Mouse (Mus musculus) retina, adult 2 months (tissue): ENCODE measurements around the gene Fndc3b.
"Not testable (repeated sequence)": the region's sequence is repeated elsewhere in the genome, so short reads cannot be mapped to it uniquely, and the experiment has no call there.

Experiments used
- DNase-seq: peaks from one replicate; pipeline ENCODE4 v3.0.0-alpha.2; 2012; ENCODE audit warnings: low read depth, low spot score

Fndc3b gene

DNA sequence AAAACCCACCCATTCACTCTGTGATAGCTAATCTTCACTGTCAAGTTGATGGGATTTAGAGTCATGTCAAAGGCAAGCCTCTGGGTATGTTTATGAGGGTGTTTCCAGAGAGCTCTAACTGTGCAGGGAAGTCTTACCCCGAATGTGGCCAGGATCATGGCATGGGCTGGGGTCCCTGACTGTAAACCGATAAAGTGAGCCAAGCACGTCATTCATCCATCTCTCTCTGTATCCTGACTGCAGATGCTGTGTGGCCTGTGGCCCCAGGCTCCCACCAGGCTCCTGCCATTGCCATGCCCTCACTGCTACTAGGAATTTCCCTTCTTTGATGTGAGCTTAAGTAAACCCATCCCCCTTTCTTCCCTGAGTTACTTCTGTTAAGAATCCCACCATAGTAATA is 297.5 kb downstream of the Fndc3b start:
- DNase-seq, result no peak

DNA sequence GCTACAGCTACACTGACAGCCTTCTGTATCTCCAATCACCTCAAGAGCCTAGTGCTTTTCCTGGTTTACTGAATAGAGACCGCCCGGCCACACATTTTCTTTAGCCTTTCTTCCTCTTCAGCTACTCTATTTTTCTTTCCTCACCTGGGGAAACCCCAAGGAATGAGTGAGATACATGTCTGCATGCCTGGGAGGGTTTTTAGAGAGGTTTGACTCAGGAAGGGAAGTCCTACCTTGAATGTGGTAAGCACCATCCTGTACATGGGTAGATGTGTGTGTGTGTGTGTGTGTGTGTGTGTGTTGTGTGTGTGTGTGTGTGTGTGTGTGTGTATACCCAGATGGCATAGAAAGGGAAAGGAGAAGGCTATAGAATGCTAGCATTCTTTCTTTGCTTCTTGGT is 299.8 kb downstream of the Fndc3b start:
- DNase-seq, result no peak

DNA sequence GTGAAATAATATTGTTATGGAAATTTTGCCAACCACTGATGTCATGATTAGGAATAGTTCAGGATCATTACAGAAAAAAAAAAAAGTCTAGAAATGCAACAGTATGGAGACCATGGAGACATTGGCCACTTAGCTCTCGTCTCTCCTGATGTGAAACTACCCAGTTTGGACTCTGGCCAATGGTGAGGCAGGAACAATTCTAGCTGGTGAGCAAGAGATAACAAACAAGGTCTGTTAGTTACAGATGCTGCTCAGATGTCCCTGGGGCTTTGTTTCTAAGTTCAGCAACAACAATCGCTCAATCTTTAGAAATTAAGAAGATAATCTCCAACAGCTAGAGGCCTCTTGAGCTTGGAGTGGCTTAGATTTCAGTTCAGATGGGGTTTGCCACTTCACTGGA is 302.5 kb downstream of the Fndc3b start:
- DNase-seq, result no peak

DNA sequence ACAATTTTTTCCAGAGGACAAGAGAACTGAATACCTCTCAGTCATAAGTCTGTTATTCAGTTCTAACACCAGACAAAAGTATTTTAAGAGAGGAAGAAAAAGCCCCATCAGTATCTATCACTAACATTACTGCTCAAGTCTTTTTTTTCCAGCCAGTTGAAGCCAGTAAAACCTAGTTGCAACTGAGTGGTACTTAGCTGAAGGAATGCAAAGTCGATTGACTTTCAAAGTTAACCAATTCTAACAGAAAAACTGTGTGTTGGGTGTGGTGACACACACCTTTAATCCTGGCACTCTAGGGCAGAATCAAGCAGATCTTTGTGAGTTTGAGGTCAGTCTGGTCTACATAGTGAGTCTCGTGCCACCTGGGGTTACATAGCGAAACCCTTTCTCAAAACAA is 304.7 kb downstream of the Fndc3b start:
- no peak for DNase-seq

DNA sequence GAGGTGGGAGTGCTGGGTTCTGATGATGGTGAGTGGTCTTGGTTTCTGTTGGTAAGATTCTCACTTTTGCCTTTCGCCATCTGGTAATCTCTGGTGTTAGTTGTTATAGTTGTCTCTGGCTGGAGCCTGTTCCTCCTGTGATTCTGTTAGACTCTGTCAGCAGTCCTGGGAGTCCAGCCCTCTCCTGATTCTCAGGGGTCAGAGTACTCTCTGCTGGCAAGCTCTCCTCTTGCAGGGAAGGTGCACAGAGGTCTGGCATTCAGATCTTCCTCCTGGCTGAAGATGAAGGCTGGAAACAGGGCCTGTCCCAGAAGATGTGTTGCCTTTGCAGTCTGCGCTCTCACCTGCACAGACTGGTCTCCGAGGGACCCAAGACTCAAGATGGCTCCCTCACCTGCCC is 310.1 kb downstream of the Fndc3b start:
- not testable (repeated sequence) for DNase-seq

DNA sequence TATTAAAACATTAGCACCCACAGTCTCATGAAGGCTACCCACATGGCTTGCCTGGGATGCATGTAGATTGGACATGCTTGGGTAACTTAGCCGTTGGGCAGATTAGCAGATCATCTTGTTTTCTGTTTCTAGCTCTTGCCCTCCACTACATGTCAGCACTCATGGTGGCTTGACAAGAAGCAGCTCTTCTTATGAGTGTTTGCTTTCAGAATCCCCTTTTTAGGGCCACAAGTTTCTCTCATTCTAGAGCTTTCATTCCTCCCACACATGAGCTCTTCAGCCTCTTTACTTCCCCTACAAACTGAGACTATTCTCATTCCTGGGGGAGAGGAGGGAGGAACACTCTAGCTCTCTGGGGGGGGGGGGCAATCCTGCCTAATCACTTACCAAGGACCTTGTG is 321.2 kb downstream of the Fndc3b start:
- DNase-seq, result no peak

DNA sequence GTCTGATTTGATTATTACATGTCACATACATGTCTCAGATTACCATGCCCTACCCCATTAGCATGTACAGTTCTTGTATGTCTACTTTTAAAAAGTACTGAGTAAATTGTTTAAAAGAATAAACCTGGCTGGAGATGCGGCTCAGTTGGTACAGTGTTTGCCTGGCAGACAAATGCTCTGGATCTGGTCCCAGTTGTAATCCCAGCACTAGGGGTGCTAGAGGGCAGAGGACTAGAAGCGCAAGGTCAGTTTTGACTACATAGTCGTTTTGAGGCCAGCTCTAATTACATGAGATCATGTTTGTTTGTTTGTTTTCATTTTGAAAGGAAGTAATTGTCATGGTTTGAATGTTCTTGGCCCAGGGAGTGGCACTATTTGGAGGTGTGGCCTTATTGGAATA is 326.3 kb downstream of the Fndc3b start:
- DNase-seq, result no peak

DNA sequence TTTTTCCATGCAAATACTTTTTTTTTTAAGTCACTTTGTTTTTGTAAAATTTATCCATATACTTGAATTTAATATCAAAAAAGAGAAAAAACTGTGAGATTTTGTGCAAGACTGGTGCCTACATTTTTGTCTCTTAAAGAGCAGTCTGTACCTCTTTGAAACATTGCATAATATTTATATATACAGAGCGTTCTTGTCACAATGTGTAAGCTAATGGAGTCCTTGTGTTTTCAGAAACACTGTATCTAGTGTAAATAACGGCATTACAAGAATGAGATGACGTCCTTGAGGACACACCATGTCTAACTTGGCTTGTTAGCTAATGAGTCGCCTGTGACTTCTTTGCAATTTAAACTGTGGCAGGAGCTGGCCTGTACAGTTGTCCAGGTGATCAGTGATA is 333.2 kb downstream of the Fndc3b start:
- no peak for DNase-seq

DNA sequence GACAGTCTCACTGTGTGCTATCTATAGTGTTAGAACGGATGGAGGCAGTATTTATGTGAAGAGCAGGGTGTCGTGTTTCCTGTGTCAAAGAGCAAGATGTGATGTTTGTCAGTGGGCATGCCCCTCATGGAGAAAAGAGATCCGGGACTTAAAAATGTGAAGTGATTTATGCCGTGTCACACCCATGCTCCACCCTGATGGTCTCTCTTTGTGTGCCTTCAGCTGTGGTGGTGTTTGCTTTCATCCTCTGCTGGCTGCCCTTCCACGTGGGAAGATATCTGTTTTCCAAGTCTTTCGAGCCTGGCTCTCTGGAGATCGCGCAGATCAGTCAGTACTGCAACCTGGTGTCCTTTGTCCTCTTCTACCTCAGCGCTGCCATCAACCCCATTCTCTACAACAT is 336.7 kb downstream of the Fndc3b start:
- DNase-seq, result no peak

DNA sequence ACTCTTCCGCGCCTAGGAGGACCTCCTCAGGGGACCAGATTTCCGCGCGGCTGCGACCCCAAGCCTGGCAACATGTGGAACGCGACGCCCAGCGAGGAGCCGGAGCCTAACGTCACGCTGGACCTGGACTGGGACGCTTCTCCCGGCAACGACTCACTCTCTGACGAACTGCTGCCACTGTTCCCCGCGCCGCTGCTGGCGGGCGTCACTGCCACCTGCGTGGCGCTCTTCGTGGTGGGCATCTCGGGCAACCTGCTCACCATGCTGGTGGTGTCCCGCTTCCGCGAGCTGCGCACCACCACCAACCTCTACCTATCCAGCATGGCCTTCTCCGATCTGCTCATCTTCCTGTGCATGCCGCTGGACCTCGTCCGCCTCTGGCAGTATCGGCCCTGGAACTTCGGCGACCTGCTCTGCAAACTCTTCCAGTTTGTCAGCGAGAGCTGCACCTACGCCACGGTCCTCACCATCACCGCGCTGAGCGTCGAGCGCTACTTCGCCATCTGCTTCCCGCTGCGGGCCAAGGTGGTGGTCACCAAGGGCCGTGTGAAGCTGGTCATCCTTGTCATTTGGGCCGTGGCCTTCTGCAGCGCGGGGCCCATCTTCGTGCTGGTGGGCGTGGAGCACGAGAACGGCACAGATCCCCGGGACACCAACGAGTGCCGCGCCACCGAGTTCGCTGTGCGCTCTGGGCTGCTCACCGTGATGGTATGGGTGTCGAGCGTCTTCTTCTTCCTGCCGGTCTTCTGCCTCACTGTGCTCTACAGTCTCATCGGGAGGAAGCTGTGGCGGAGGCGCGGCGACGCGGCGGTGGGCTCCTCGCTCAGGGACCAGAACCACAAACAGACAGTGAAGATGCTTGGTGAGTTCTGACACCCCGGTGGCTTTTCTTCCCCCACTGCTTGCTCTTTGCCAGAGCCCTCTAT is 339.1 kb downstream of the Fndc3b start:
- no peak for DNase-seq

DNA sequence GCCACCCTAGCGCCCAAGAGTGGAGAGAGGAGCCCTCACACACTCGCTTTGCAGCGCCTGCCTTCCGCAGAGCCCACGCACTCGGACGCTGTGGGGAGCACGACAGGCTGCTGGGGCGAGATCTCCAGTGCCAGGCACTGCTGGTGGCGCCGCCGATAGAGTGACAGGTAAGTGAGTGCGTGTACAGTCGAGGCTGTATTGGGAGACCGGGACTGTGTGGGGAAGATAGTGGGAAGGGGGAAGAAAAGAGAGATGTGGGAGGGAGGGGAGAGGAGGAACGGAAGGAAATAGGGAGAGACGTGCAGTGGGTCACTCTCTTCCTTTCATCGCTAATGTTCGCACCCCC is 339.9 kb downstream of the Fndc3b start, which contains the start of gene Ghsr:
TSS of gene Ghsr (plus strand) at position 76 of the 346 bp plus-strand sequence.
- no peak for DNase-seq

DNA sequence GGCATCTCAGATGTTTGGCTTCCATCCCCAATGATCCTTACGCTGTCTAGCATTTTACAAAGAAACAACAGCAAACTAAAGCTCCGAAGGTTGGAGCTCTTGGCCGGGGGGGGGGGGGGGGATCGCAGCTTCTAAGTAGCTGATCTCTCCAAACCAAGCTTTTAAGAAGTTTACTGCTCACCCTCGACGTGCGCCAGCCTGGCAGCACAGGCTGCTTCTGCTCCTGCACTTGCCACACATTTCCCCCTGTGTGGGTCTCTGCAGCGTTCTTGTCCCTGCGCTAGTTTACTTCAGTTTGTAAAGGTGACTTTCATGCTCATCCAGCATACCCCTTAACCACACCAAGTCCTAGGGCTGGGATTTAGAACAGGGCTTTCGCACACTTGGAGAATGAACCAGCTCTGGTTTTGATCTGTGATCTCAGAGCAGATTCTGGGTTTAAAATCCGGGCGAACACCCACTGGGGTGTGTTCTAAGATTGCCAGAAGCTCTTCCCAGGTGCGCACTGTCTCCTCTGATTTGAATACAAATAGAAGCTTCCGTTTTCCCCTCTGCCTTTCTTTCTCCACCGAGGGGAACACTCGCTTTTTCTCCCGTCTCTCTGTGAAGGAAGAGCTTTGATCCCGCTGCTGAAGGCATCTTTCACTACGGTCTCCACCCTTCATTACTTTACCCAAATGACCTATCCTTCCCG is 340.4 kb downstream of the Fndc3b start:
- no peak for DNase-seq

DNA sequence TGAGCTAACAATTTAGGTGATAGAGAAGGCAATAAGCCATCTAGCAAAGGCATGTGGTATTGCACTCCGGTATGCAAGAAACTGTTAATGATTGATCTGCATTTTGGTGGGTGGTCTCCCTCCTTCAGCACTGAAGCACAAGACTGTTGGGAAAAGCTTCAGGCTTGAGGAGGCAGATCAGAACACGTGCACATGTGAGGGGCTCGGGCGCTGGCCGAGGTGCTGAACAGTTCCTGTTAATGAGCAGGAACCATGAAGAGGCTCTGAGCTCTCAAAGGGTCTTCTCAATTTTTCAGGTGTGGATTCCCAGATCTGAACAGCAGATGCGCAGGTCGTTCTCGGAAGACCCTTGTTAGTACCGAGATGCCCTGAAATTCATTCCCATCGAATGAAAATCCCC is 341.0 kb downstream of the Fndc3b start:
- no peak for DNase-seq
